Mouse (Mus musculus): ENCODE measurements around the gene Fhl3.

Gene Fhl3

DNA sequence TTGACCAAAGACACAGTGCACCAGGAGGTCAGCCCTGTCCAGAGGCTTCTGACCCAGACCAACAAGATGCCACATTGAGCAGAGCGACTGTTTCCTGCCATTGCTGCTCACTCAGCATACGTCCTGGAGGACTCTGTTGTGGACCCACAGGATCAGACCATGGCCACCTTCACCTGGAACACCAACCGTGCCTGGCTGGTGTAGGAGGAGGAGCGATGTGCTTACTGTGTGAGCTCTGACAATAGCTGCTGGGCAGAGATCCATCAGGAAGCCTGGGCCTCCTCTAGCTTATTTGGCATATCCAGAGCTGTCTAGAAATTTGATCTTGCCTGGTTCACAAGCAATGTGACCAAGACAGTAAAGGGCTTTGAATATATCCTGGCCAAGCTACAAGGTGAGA lies 18.6 kb downstream of the Fhl3 start:
- TF ChIP-seq GATA4 (IDR thresholded peaks at IDR 0.05; ENCODE audit: insufficient replicate concordance, low read length), result no peak

DNA sequence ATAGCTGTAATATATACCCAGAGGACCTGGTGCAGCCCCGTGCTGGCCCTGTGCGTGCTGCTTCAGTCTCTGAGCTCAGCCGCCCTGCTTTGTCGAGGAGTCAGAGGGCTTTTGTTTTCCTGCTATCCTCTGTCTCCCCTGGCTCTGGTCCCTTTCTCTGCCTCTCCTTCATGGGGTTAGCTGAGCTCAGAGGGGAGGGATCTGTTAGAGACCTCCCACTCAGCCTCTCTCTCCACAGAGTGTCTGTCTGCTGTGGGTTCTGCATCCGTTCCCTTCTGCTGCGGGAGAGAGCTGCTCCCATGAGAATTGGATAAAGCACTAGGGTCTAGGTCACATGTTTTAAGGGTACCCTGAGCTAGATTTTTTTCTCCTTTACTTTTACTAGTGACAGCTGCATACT lies 25.6 kb downstream of the Fhl3 start:
- TF ChIP-seq GATA4 (IDR thresholded peaks at IDR 0.05; ENCODE audit: insufficient replicate concordance, low read length), result no peak

DNA sequence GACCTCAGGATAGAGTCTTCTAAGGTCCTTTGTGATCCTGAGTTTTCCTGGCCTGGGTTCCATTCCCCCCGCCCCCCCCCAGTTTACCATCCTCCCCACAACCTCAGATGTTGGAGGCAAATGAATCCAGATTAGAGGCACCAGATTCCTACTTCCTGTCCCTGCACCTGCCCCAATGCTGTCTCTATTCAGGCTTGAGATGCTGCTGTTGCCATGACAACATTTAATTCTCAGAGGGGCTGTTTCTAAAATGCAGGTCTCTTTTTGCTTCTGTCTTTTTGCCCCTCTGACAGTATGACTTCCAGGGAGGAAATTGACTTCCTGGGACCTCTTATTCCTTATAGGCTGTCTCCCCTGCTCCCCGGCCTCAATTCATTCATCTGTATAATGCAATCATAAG lies 36.5 kb downstream of the Fhl3 start:
- no peak for TF ChIP-seq GATA4 (IDR thresholded peaks at IDR 0.05; ENCODE audit: insufficient replicate concordance, low read length)

- TF ChIP-seq GATA4 (IDR thresholded peaks at IDR 0.05; ENCODE audit: insufficient replicate concordance, low read length), result no peak
Measured at GRCm38 (mm10) chr4:124737486-124737885, 37.0 kb downstream of the Fhl3 start.

- no peak for TF ChIP-seq GATA4 (IDR thresholded peaks at IDR 0.05; ENCODE audit: insufficient replicate concordance, low read length)
Measured at GRCm38 (mm10) chr4:124738013-124738412, 37.5 kb downstream of the Fhl3 start.

DNA sequence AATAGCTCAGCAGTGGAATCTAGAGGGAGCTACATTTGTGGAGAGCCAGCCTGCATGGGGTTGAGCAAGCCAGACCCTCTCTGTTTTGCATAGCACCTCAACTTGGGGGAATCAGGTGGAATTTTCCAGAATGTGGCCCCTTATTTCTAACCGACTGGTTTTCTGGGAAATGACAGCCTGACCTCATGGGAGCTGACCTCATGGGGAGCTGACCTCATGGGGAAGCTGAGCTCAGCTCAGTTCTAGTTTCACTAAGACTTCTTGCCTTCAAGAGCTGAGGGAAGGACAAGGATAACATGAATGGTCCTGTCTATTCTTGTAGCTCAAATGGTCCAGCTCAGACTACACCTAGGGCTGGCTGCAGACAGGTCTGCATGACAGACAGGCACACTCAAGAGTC lies 38.3 kb downstream of the Fhl3 start:
- TF ChIP-seq GATA4 (IDR thresholded peaks at IDR 0.05; ENCODE audit: insufficient replicate concordance, low read length), result no peak

DNA sequence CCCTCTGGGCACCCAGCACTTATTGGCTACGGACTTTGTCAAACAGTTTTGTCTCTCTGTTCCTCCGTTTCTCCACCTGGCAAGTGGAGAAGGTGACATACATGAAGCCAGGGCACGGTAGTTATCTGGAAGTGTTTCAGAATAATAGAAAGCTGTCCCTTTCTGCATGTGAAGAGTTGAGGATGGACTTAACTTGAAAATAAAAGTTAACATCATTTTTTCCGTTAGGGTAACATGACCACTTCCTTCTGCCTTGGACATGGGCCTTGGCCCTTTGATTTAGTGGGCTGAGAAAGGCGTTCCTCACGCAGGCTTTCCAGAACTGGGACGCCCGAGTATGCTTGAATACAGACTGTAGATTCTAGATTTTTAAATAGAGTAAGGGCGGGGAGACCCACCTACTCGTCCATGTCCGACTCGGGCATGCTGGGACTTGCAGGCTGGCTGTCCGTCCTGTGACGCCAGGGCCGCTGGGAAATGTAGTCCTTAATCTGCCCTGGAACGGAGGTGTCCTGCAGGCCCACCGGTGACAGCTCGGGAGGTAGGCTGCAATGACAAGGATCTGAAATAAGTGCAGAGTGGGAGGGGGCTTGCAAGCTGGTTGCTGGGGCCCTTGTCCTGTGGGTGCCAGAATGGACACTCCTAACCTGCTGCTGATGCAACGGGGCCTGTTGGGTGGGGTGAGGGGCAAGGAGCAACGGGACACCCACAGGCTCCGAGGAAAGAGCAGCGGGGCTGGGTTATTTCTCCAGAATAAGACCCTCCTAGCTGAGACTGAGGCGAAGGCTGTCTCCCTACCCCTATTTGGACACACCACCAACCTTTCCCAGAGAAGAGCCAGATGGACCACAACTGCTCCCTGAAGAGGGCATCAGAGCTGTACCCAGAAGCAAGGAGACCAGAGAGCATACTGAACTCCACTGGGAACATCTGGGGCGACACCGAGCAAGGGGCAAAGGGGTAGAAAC lies 41.2 kb downstream of the Fhl3 start, which contains the start of gene Inpp5b:
Gene Inpp5b, plus strand, starts transcription at position 475 of the 968 bp plus-strand sequence.
- no peak for TF ChIP-seq GATA4 (IDR thresholded peaks at IDR 0.05; ENCODE audit: insufficient replicate concordance, low read length)

DNA sequence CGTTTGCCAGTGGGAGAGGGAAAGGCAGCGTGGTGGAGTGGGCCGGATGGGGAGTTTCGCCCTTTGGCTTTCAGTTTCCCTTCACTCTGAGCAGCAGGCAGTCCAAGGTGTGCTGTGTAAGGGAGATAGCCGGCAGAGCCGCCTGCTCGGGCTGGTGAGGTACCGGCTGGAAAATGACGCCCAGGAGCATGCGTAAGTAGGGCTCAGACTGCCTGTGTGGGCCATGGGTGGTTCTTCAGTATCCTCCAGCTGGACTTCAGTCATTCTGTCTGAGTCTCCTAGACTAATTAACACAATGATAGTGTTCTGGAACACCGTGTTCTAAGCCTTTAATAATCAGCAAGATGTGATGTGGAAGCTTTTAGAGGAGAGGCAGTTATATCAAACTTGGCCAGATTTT lies 42.3 kb downstream of the Fhl3 start:
- TF ChIP-seq GATA4 (IDR thresholded peaks at IDR 0.05; ENCODE audit: insufficient replicate concordance, low read length), result no peak

DNA sequence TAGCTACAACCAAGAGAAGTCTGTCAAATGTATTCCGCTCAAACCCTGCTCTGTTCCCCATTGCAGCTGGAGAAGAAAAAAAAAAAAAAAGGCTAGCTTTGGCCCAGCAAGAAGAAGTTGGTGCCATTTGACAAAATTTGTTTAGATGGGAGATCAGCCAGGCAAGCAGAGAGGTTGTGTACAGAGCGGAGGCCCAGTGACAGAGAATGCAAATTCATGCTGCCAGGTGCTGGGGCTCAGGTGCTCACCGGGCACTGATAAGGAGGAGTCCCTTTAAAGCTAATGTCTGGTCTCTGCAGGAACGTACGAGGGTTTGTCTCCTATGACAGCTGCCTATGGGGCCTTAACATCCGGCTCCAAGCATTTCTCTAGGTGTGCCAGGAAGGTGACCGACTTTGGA lies 46.1 kb downstream of the Fhl3 start:
- TF ChIP-seq GATA4 (IDR thresholded peaks at IDR 0.05; ENCODE audit: insufficient replicate concordance, low read length), result peak; percentile 96

GRCm38 (mm10) chr4:124747851-124748250 lies 47.4 kb downstream of the Fhl3 start:
- TF ChIP-seq GATA4 (IDR thresholded peaks at IDR 0.05; ENCODE audit: insufficient replicate concordance, low read length), result no peak; the same call in 1 of the 2 replicates

GRCm38 (mm10) chr4:124751300-124752250 lies 51.1 kb downstream of the Fhl3 start:
- no peak for TF ChIP-seq GATA4 (IDR thresholded peaks at IDR 0.05; ENCODE audit: insufficient replicate concordance, low read length)

- TF ChIP-seq GATA4 (IDR thresholded peaks at IDR 0.05; ENCODE audit: insufficient replicate concordance, low read length), result no peak; the same call in 1 of the 2 replicates
Measured at GRCm38 (mm10) chr4:124752281-124753199, 52.0 kb downstream of the Fhl3 start.

GRCm38 (mm10) chr4:124755526-124755925 lies 55.0 kb downstream of the Fhl3 start:
- no peak for TF ChIP-seq GATA4 (IDR thresholded peaks at IDR 0.05; ENCODE audit: insufficient replicate concordance, low read length)

All from liver, adult (tissue).